Mouse (Mus musculus): ENCODE data around the gene Pld5. TPM values are rescaled to one million over a fixed set of nuclear protein-coding genes. Genes with fewer than 3 reads are reported as not detected.
"Not testable (repeated sequence)": the region's sequence is repeated elsewhere in the genome, so short reads cannot be mapped to it uniquely, and the experiment has no call there.

Pld5 gene
- polyA plus RNA-seq, 2 experiments from 2014 or later: not detected

- no peak for ATAC-seq
These were observed 235.2 kb downstream of the Pld5 start for GRCm38 (mm10) chr1:176039923-176040322.

GRCm38 (mm10) chr1:176036028-176036427 lies 239.1 kb downstream of the Pld5 start:
- no peak for ATAC-seq

GRCm38 (mm10) chr1:176034699-176035098 lies 240.4 kb downstream of the Pld5 start:
- no peak for ATAC-seq

- no peak for ATAC-seq
These were observed 241.4 kb downstream of the Pld5 start for GRCm38 (mm10) chr1:176033698-176034097.

- ATAC-seq: no peak
These were observed 246.0 kb downstream of the Pld5 start for GRCm38 (mm10) chr1:176029063-176029462.

GRCm38 (mm10) chr1:176028397-176028796 lies 246.7 kb downstream of the Pld5 start:
- ATAC-seq: no peak

- no peak for ATAC-seq
These were observed 250.6 kb downstream of the Pld5 start for GRCm38 (mm10) chr1:176024501-176024900.

- no peak for ATAC-seq
These were observed 256.6 kb downstream of the Pld5 start for GRCm38 (mm10) chr1:176018523-176018922.

- ATAC-seq: no peak
These were observed 259.0 kb downstream of the Pld5 start for GRCm38 (mm10) chr1:176016076-176016475.

GRCm38 (mm10) chr1:176013497-176014268 lies 261.4 kb downstream of the Pld5 start:
- no peak for ATAC-seq

GRCm38 (mm10) chr1:176011535-176011934 lies 263.6 kb downstream of the Pld5 start:
- no peak for ATAC-seq

GRCm38 (mm10) chr1:176011072-176011471 lies 264.0 kb downstream of the Pld5 start:
- no peak for ATAC-seq

GRCm38 (mm10) chr1:176008411-176008810 lies 266.7 kb downstream of the Pld5 start:
- ATAC-seq: no peak

GRCm38 (mm10) chr1:176000599-176000998 lies 274.5 kb downstream of the Pld5 start:
- no peak for ATAC-seq

GRCm38 (mm10) chr1:175997076-175997651 lies 277.9 kb downstream of the Pld5 start:
- no peak for ATAC-seq

- no peak for ATAC-seq
These were observed 286.2 kb downstream of the Pld5 start for GRCm38 (mm10) chr1:175988912-175989311.

GRCm38 (mm10) chr1:175988448-175988847 lies 286.7 kb downstream of the Pld5 start:
- no peak for ATAC-seq

- ATAC-seq: not testable (repeated sequence)
These were observed 296.1 kb downstream of the Pld5 start, which contains the start of gene Rbm8a2 for GRCm38 (mm10) chr1:175979014-175979413. Gene Rbm8a2, minus strand, starts transcription at chr1:175979114.

GRCm38 (mm10) chr1:175970710-175971109 lies 304.4 kb downstream of the Pld5 start:
- ATAC-seq: no peak

GRCm38 (mm10) chr1:175967004-175967745 lies 307.9 kb downstream of the Pld5 start:
- no peak for ATAC-seq

- no peak for ATAC-seq
These were observed 313.3 kb downstream of the Pld5 start for GRCm38 (mm10) chr1:175961786-175962185.

GRCm38 (mm10) chr1:175950851-175951250 lies 324.3 kb downstream of the Pld5 start:
- no peak for ATAC-seq

GRCm38 (mm10) chr1:175950421-175950820 lies 324.7 kb downstream of the Pld5 start:
- no peak for ATAC-seq
